Mouse (Mus musculus): ENCODE results near the gene Crabp1.

DNA sequence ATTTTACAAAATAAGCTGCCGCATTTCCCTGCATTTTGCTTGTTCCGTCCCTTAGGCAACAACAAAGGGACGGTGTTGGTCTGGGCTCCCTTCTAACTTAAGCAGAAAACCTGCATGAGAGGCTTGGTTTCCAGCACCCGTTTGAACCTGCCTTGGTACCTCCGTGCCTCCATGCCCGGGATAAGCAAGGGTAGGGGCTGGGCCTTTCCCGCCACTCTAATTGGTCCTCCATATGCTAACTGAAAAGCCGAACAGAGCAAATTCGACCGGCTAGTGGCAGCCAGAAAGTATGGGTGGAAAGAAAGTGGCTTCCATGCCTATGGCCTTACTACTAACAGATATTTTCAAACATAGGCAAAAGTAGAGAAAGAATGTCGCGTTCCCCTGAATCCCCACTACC is 457 bp upstream of the Crabp1 start:
- TF ChIP-seq GATA1 (IDR thresholded peaks at IDR 0.05; ENCODE audit: borderline replicate concordance, low read length) (no peak), CTCF (IDR thresholded peaks at IDR 0.05; ENCODE audit: low read depth, low read length) (no peak), TAL1 (conservative IDR thresholded peaks at IDR 0.05; ENCODE audit: low read depth, low read length) (no peak)

All from G1E (cell line).